Mouse (Mus musculus): ENCODE data around the gene Ces2h. TPM values are rescaled to one million over a fixed set of nuclear protein-coding genes. Genes with fewer than 3 reads are reported as not detected.

Ces2h gene
- polyA plus RNA-seq (2012; fragmentation: generic; extraction: Trizol): not detected

GRCm38 (mm10) chr8:105000586-105000985, at the start of gene Ces2h:
Ces2h (plus strand) TSS chr8:105000853.

GRCm38 (mm10) chr8:104961537-104961961, 39.1 kb upstream of the Ces2h start, which contains the start of gene Ces2g:
Ces2g (plus strand) TSS chr8:104961718.

GRCm38 (mm10) chr8:105048371-105048854, 47.8 kb downstream of the Ces2h start, which contains the start of gene Ces3a:
Ces3a (plus strand) TSS chr8:105048601.

Other genes with a start within 250 kb of the Ces2h start
- gene Ces2b, start 169.3 kb upstream of the Ces2h start, polyA plus RNA-seq (2012; fragmentation: generic; extraction: Trizol): not detected
- under 1 TPM in 1 of 2 experiments, not detected in 1; 0.02 TPM for gene Ces2c, start 153.8 kb upstream of the Ces2h start, polyA plus RNA-seq (2012; fragmentation: generic; extraction: Trizol)
- gene Ces2e, start 74.6 kb upstream of the Ces2h start, polyA plus RNA-seq (2012; fragmentation: generic; extraction: Trizol): under 1 TPM; 0.05 to 0.12 TPM
- under 1 TPM in 1 of 2 experiments, not detected in 1; 0.01 TPM for gene Ces2f, start 53.5 kb upstream of the Ces2h start, polyA plus RNA-seq (2012; fragmentation: generic; extraction: Trizol)
- gene Ces2g, start 39.1 kb upstream of the Ces2h start, polyA plus RNA-seq (2012; fragmentation: generic; extraction: Trizol): 1 to 10 TPM; 1.3 to 4.9 TPM
- not detected for gene Ces3a, start 47.7 kb downstream of the Ces2h start, polyA plus RNA-seq (2012; fragmentation: generic; extraction: Trizol)
- gene Ces3b, start 82.9 kb downstream of the Ces2h start, polyA plus RNA-seq (2012; fragmentation: generic; extraction: Trizol): not detected
- under 1 TPM in 1 of 2 experiments, not detected in 1; 0.09 TPM for gene Ces4a, start 130.9 kb downstream of the Ces2h start, polyA plus RNA-seq (2012; fragmentation: generic; extraction: Trizol)
- 10 to 100 TPM in 1 of 2 experiments, 1 to 10 TPM in 1; 3.5 to 16.1 TPM for gene Cbfb, start 169.8 kb downstream of the Ces2h start, polyA plus RNA-seq (2012; fragmentation: generic; extraction: Trizol)
- gene D230025D16Rik, start 224.3 kb downstream of the Ces2h start, polyA plus RNA-seq (2012; fragmentation: generic; extraction: Trizol): 10 to 100 TPM in 1 of 2 experiments, 1 to 10 TPM in 1; 2.5 to 11.6 TPM